Mouse (Mus musculus): ENCODE measurements around the gene Steap4. TPM values are rescaled to one million over a fixed set of nuclear protein-coding genes. Genes with fewer than 3 reads are reported as not detected.
A peak's percentile ranks its signal among the peaks of the same experiment; 100 is the strongest.

The Steap4 gene
- polyA plus RNA-seq, 1 experiment from 2014 or later: 0.10 TPM

DNA sequence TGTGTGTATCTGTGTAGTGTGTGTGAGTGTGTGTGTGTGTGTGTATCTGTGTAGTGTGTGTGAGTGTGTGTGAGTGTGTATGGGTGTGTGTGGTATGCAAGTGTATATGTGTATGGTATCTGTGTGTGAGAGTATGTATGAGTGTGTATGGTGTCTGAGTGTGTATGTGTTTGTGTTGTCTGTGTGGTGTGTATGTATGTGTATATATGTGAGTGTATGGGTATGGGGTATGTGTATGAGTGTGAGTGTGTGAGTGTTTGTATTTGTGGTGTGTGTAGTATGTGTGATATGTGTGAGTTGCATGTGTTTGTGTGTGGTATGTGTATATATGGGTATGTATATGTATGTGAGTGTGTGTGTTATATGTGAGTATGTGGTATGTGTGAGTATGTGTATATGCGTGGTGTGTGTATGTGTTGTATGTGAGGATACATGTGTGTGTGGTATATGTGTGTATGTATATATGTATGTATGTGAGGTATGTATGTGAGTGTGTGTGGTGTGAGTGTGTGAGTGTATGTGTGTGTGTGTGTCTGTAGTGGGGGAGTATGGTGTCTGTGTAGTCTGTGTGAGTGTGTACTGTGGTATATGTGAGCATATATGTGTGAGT, 35.1 kb downstream of the Steap4 start:
- H3K4me1 ChIP-seq: 0 out of 2 replicates have a peak, but pooled peaks cover 3% of the 10 kb centered on the region
- WGBS: 96% methylated on average over 1 of the region's 1 CpGs
- no peaks in the 10 kb centered on the region for H3K9me3 ChIP-seq
- no peak overlapping the region for H3K4me2 ChIP-seq (replicated peaks)
- no peak for ATAC-seq (replicated peaks)
- no peaks in the 10 kb centered on the region for H3K27me3 ChIP-seq
- H3K27ac ChIP-seq (replicated peaks): no peak overlapping the region
- no peak overlapping the region for H3K9ac ChIP-seq (replicated peaks)
- no peaks in the 10 kb centered on the region for H3K36me3 ChIP-seq
- H3K4me3 ChIP-seq: no peak overlapping the region

DNA sequence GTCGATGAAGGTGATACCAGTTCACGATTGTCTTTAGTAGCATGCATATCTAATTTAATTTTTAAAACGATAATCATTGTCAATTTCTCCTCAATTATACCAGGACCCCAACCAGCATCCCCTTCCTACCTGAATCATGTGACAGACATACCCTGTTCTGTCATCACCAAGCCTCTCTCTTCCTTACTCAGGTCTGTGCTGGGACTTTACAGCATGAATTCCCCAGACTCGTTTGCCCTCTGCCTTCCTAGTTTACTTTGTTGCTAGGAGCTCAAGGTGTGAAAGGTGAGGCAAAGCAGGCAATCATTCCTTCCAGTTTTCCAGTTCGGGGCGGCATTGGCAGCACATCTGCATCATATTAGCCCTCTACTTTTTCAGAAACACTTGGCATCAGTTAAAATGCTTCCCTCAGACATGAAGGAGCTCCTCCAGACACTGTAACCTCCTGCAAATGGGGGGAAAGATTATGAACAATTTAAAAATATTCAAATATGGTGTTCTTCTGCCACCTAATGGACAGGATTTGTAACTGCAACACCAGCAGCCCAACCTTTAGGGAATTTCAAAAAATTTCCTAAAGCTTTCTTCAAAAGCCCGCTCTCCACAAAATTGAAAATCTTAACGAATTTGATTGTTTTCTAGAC, 36.3 kb downstream of the Steap4 start:
- Histone ChIP-seq H3K4me3 (no peak overlapping the region), H3K9me3 (no peaks in the 10 kb centered on the region), H3K27ac (replicated peaks) (no peak overlapping the region), H3K27me3 (no peaks in the 10 kb centered on the region), H3K4me1 (0 out of 2 replicates have a peak, but pooled peaks cover 3% of the 10 kb centered on the region), H3K9ac (replicated peaks) (no peak overlapping the region), H3K36me3 (no peaks in the 10 kb centered on the region), H3K4me2 (replicated peaks) (no peak overlapping the region)
- peak; percentile 71 for ATAC-seq (replicated peaks)
- 57% methylated on average over 8 of the region's 8 CpGs for WGBS

DNA sequence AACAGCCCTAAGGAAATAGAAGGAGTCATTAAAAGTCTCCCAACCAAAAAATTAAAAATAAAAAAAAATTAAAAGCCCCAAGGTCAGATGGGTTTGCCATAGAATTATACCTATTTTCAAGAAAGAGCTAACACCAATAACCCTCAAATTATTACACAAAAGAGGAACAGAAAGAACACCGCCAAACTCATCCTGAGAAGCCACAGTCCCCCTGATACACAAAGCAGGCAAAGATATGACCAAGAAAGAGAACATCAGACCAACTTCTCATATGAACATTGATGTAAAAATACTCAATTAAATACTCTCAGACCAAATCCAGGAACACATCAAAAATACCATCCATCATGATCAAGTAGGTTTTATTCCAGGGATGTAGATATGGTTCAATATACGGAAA, 36.8 kb downstream of the Steap4 start:
- Histone ChIP-seq H3K4me1 (0 out of 2 replicates have a peak, but pooled peaks cover 3% of the 10 kb centered on the region), H3K4me3 (no peak overlapping the region), H3K4me2 (replicated peaks) (no peak overlapping the region), H3K27me3 (no peaks in the 10 kb centered on the region), H3K36me3 (no peaks in the 10 kb centered on the region), H3K27ac (replicated peaks) (no peak overlapping the region), H3K9ac (replicated peaks) (no peak overlapping the region), H3K9me3 (no peaks in the 10 kb centered on the region)
- no peak for ATAC-seq (replicated peaks)
- 95% methylated on average over 2 of the region's 2 CpGs for WGBS

DNA sequence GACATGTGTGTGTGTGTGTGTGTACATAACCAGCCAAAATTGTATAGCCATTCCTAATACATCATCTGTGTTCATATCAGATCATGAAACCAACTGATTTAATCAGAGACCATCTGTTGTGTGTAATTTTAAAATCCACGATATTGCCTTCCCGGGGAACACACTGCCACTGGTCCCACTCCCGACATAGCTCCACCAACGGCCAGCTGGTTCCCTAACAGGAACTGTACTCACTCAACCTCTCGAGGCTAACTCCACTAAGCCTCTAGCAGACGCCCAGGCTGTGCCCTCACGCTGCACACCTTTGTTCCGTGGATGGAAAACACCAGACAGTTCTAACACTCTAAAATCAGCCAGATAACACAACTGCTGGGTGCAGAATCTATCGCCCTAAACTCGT, 40.2 kb downstream of the Steap4 start:
- H3K9me3 ChIP-seq: no peaks in the 10 kb centered on the region
- no peaks in the 10 kb centered on the region for H3K36me3 ChIP-seq
- H3K27me3 ChIP-seq: no peaks in the 10 kb centered on the region
- H3K9ac ChIP-seq (replicated peaks): no peak overlapping the region
- H3K4me1 ChIP-seq: 0 out of 2 replicates have a peak, but pooled peaks cover 3% of the 10 kb centered on the region
- H3K4me3 ChIP-seq: no peak overlapping the region
- H3K4me2 ChIP-seq (replicated peaks): no peak overlapping the region
- no peak overlapping the region for H3K27ac ChIP-seq (replicated peaks)
- WGBS: 80% methylated on average over 10 of the region's 10 CpGs
- peak; percentile 34; the same call in 1 of the 2 replicates for ATAC-seq (replicated peaks)

DNA sequence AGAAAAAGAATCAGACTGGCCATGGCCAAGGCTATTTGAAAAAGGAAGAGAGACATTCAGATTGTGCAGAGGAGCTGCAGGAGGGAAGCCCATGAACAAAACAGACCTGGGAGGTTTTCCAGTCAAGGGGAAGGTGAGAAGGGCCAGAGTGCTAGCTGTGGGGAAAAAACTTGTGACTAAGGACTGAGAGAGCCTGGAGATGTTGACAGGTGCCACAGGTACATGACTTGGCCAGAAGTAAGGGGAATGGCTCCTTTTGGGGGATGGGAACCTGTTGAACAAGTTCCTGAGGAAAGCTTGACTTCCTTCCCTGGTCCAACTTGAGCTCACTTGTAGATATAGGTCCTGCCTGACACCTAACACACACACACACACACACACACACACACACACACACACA, 42.6 kb downstream of the Steap4 start:
- Histone ChIP-seq H3K4me1 (no peaks in the 10 kb centered on the region), H3K27ac (replicated peaks) (no peak overlapping the region), H3K9ac (replicated peaks) (no peak overlapping the region), H3K9me3 (no peaks in the 10 kb centered on the region), H3K36me3 (no peaks in the 10 kb centered on the region), H3K27me3 (no peaks in the 10 kb centered on the region), H3K4me3 (no peak overlapping the region), H3K4me2 (replicated peaks) (no peak overlapping the region)
- no peak for ATAC-seq (replicated peaks)

DNA sequence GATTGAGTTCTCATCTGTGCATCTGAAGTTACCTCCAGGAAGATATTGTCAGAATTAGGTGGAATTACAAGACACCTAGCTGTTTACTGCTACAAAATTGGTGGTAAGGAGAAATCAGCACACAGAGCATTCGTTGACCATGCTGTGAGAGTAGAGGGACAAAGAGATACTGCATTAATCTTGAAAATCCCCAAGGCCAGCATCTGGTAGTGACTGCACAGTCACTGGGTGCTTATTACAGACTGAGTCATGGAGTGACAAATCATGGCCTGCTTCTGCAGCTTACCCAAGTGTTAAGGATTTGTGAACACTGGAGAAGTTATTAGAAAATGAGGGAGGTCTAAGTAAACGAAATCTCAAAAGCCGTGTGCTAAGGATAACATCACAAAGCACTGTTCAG, 53.0 kb downstream of the Steap4 start:
- WGBS: 80% methylated on average over 3 of the region's 3 CpGs
- Histone ChIP-seq H3K4me3 (no peak overlapping the region), H3K4me2 (replicated peaks) (no peak overlapping the region), H3K9me3 (no peaks in the 10 kb centered on the region), H3K36me3 (no peaks in the 10 kb centered on the region), H3K27ac (replicated peaks) (no peak overlapping the region), H3K27me3 (no peaks in the 10 kb centered on the region), H3K4me1 (no peaks in the 10 kb centered on the region), H3K9ac (replicated peaks) (no peak overlapping the region)
- no peak for ATAC-seq (replicated peaks)

Other genes with a start within 250 kb of the Steap4 start
- 138 and 140 TPM in 2 replicates for gene Sri, start 85.6 kb downstream of the Steap4 start, polyA plus RNA-seq (2015; fragmentation: Nextera tagmentation; extraction: Ambion mirVana)